Mouse (Mus musculus) erythroid progenitor cell, adult 5-6 weeks (primary cell): ENCODE results near the gene Vps11. TPM values are rescaled to one million over a fixed set of nuclear protein-coding genes. Genes with fewer than 3 reads are reported as not detected.
A peak's percentile ranks its signal among the peaks of the same experiment; 100 is the strongest.
"Not testable (repeated sequence)": the region's sequence is repeated elsewhere in the genome, so short reads cannot be mapped to it uniquely, and the experiment has no call there.

Source experiments
- ATAC-seq: replicated peaks from 2 replicates; pipeline ENCODE4 v1.8.0; 2016; ENCODE audit warnings: moderate number of reproducible peaks, mild to moderate bottlenecking, moderate TSS enrichment, inconsistent platforms; ENCODE audit not compliant: poor library complexity, low FRiP score, severe bottlenecking
- total RNA-seq, 2 experiments: library from RNA; stranded (forward) in 1 of 2; stranded (reverse) in 1 of 2; fragments of 150-400 nt in 1 of 2; fragments of 186-747, 209-891 nt in 1 of 2; gene quantifications; 2 replicates each; pipeline versions ENCODE4 v1.2.3 to v1.2.4; 2015 to 2017; ENCODE audit warnings: low replicate concordance in 2 of 2

Vps11 gene
- total RNA-seq, 2 experiments from 2014 or later = 6.7 to 15.7 TPM

DNA sequence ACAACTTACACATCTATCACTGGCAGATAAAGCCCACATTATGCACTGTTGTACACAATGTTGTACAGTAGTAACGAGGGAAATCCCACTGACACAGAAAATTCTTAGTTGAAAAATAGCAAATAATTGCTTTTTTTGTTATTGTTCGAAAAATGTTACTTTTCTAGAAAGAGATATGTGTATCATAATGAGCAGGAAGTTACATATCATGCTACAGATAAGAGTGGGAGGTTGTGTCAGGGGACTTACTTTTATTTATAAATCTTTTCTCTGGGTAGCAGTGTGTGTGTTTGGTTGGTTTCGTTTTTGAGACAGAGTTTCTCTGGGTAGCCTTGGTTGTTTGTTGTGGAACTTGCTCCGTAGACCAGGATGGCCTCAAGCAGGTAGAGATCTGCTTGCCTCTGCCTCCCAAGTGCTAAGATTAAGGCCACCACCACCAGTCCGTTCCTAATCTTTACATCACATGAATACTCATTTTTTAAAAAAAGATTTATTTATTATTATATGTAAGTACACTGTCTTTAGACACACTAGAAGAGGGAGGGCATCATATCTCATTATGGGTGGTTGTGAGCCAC lies 16.8 kb upstream of the Vps11 start:
- no peak for ATAC-seq

DNA sequence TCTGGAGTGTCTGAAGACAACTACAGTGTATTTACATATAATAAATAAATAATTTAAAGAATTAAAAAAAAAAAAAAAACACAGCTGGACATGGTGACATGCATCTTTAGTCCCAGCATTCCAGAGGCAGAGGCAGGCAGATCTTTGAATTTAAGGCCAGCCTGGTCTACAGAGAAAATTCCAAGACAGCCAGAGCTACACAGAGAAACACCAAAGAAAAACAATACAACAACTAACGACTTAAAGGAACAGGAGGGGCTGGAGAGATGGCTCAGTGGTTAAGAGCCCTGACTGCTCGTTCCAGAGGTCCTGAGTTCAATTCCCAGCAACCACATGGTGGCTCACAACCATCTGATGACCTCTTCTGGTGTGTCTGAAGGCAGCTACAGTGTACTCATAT lies 15.9 kb upstream of the Vps11 start:
- not testable (repeated sequence) for ATAC-seq

DNA sequence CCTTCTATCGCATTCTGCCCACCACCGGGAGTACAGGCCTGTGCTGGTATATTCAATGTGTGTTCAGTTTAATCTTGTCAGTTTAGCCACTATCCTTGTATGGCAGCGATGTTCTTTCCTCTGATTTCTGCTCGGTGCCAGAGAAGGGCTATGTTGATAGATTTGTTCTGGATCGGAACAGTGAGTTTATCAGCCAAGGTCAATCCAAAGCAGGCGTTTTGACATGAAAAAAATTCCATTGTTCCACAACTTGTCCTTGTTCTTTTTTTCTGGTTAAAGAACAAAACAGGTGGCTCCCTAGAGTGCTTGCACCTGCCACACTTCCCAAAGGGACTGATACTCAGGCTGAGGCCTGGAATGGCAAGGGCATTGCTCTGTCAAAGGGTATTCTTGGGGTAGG lies 14.7 kb upstream of the Vps11 start:
- ATAC-seq = no peak

DNA sequence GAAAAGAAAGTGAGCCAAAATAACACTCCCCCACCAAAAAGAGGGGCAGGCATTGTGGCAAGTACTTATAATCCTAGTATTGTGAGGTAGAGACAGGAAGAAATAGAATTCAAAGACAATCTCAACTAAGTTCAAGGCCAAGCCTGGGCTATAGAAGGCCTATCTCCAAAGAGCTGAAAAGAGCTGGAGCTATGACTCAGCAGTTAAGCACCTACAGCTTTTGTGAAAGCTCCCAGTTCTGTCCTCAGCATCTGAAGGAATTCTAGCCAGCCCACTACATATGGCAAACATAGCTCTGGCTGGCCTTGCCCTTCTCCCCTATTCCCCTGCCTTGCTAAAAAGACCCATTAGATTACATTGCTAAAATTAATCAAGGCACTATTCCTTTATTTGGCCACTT lies 11.9 kb upstream of the Vps11 start:
- peak; percentile 75 for ATAC-seq

DNA sequence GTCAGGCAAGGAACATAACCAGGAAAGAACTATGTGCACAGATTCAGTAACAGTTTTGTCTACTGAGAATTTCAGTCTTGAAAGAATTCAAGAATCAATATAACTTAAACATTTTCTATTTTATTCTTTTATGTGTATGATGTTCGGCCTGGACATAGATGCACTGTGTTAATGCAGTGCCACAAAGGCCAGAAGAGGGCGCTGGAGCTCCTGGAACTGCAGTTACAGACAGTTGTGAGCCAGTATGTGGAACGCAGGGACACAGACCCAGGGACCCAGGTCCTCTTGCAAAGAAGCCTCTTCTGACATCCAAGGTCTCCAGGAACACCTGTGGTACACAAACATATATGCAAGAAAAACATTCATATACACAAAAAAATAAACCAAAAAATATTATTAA lies 3.0 kb upstream of the Vps11 start:
- no peak for ATAC-seq

DNA sequence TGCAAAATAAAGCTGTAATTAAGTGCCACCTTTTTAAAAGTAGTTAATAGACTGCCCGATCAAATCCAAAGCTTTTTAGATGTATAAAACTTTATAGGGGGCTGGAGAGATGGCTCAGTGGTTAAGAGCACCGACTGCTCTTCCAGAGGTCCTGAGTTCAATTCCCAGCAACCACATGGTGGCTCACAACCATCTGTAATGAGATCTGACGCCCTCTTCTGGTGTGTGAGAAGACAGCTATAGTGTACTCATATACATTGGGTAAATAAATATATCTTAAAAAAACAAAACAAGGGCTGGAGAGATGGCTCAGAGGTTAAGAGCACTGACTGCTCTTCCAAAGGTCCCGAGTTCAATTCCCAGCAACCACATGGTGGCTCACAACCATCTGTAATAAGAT lies 461 bp upstream of the Vps11 start:
- not testable (repeated sequence) for ATAC-seq

DNA sequence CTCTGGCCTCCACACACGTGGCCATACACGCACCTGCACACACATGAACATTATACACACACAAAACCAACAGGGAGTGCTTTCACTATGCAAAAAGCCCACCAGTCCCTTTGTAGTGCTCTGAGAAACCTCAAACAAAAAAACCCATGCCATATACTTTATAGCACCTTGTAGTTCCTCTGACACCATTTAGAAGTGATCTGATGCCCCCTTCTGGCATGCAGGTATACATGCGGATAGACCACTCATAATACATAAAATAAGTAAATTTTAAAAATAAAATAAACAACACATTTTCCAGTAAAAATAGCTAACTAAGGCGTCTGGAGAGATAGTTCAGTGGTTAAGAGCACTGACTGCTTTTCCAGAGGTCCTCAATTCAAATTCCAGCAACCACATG lies 4.3 kb downstream of the Vps11 start:
- ATAC-seq = peak; percentile 60

DNA sequence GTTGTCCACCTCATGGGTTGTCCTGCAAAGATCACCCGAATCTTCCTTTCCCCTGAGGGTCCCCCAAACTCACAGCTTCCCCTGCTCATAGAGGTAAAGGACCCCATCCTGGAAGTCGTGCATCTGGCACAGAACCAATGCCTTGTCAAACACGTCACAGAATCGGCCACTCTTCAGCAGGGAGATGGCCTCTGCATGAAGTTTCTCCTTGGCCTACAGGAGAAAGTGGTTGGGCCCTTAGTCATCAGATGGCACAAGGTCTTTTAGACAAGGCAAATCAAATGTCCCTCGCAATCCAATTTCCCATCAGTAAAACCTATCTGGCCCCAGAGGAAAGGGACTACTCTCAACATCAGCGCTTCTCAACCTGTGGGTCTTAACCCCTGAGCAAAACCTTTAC lies 8.3 kb downstream of the Vps11 start:
- ATAC-seq = no peak

DNA sequence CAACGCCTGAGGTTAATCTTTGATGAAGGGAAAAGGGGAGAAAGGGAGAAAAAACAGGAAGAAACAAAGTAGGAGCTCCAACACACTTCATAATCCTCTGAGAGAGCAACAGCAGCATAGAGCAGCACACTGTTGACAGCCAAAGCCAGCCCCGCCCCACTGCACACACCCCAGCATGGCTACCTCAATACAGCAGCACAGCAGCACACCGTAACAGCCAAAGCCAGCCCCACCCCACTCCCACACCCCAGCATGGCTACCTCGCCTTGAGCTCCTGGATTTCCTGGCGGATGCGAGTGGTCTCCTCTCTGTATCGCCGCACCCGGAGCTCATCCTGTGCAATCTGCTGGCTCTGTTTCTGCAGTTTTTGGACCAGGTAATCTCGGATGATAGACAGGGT lies 9.1 kb downstream of the Vps11 start:
- ATAC-seq = peak; percentile 59

DNA sequence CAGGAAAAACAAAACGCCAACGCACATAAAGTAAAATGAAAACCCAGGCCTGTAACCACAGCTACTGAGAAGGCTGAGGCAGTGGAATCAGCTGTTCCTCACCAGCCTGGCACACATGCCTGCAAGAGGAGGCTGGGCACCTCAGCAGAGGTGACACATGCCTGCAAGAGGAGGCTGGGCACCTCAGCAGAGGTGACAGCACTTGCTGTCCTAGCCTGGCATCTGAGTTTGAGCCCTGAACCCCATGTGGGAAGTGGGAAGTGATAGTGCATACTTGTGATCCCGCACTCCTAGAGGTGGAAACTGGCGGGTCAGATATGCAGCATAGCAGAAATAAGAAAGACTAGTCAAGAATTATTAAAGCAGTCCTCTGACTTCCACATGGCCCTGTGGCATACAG lies 10.1 kb downstream of the Vps11 start:
- no peak for ATAC-seq

DNA sequence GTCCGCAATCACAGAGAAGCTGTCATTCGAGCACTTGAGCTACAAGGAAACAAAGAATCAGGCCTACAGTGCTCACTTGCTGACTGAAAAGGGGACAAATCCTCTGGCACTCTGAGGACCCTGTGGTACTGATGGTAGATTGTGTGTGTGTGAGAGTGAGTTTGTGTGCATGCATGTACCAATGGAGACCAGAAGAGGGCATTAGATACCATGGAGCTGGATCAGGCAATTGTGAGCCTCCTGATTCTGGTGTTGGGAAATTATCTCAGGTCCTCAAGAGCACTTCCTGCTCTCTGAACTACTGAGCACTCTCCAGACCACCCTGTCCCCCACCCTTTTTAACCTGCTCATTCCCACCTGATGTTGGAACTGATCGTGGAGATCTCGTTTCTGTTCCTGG lies 12.9 kb downstream of the Vps11 start:
- no peak for ATAC-seq

DNA sequence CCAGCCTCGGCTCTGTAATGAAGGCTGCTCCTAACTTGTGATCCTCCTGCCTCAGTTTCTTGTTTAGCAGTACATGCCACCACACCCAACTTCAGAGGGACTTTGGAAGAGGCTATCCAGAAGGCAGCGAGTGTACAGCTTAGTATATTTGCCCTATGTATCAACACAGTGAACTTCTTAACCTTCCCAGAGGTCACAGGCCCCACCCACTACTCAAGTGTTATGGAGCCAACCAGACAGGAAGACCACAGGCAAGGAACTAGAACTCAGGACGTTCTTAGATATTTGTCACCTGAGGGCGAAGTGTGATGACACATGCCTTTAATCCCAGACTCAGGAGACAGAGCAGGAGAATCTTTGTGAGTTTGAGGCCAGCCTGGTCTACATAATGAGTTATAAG lies 13.8 kb downstream of the Vps11 start:
- no peak for ATAC-seq

DNA sequence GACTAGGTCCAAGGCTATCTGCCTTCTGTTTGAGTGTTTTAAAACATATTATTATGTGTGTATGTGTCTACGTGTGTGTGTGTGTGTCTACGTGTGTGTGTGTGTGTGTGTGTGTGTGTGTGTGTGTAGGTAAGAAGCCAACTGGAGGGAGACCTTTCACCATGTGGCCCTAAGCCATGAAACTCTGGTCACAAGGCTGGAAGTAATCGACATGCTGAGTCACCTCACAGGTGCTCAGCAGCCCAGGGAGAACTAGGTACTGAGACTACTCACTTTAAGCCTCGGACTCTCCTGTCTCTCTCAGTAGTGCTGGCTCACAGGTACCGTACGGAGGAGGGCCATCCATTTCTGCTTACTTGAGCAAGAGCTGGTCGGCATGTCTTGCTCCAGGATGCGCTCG lies 14.3 kb downstream of the Vps11 start:
- no peak for ATAC-seq

DNA sequence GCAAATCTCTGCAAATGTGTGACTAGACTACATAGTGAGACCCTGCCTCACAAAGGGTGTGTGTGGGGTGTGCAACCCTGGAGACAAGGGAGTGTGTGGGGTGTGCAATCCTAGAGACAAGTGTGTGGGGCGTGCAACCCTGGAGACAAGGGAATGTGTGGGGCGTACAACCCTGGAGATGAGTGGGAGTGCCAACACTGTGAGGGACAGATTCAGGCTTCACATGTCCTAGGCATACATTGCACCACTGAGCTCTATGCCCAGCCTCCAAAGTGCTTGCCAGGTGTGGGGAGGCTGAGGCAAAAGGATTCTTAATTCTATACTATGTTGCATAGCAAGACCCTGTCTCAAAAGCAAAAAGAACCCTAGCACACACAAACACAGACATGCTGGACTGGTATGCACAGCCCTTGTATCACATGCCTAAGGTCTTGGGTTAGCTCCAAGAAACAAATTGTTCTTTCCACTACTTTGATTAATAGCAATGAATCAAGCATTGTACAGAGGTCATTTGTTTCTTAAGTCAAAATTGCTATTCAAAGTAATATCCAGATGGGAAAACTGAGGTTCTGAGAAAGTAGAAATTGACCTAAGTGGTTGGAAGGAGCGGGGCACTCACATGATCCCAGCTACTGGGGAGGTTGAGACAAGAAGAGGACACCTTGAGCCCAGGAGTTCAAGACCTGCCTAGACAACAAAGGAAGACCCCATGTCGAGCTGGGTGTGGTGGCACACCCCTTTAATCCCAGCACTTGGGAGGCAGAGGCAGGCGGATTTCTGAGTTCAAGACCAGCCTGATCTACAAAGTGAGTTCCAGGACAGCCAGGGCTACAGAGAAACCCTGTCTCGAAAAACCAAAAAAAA lies 15.7 kb downstream of the Vps11 start:
- no peak for ATAC-seq

DNA sequence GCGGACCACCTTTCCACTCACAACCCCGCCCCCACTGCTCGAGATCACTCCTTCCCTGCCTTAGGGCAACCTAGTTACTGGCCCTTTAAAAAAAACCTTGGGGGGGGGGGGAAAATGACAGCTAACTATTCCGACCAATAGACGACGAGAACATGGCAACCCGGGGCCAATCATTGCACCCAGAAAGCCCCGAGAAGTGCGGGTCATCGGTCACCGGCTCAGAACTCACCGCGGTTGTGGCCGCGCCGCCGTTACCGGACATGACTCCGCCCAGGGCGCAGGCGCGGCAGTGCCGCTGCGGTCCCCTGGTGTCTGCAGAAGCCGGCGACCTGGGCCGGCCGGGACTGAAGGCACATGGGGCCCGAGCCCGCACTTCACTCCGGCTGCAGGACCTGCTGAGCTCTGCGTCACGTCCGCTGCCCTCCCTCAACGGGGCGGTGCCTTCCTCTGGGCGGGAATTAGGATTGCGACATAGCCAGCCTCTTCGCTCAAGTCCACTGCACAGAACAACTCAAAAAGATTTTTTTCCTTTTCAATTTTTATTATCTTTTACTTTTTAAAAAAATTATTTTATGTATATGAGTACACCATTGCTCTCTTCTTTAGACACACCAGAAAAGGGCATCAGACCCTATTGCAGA lies 17.6 kb downstream of the Vps11 start, which contains the start of gene Hmbs:
Gene Hmbs (minus strand): TSS at position 448 of the 641 bp plus-strand sequence.
- peak; percentile 67 for ATAC-seq

DNA sequence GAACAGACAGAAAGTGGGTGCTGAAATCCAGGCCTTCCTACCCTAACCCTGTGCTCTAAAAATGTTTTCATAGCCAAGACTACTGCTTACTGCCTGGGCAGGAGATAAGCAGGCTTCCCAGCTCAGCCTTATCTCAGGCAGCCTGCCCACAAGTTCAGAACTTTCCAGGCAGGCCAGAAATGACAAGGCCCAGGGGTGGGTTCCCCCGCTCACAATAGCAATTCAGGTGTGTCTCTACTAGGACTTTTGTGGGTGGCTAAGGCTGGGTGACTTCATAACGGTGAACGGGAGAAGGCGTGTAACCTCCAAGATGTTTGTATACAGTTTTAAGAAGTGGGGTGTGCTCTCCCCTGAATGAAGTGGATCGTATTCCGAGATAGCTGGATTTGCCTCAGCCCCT lies 18.2 kb downstream of the Vps11 start:
- ATAC-seq = peak; percentile 64

DNA sequence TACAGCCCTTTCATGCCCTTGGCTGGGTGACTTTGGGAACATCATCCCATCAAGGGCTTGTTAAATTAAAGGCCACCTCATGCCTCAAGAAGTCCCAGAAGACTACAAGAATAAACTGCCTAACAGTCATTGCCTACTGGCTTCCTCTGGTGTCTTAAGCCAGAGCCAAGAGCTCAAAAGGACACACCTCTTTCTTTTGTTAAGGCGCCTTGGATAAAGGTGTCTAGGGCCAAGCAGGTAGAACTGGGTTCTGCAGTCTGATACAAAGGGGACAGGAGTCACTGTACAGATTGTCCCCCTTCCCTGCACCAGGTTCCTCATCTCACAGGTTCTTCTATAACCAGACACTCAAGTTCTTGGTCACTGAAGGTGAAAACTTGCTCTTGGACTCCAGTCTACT lies 18.9 kb downstream of the Vps11 start:
- peak; percentile 3; the same call in 1 of the 2 replicates for ATAC-seq

DNA sequence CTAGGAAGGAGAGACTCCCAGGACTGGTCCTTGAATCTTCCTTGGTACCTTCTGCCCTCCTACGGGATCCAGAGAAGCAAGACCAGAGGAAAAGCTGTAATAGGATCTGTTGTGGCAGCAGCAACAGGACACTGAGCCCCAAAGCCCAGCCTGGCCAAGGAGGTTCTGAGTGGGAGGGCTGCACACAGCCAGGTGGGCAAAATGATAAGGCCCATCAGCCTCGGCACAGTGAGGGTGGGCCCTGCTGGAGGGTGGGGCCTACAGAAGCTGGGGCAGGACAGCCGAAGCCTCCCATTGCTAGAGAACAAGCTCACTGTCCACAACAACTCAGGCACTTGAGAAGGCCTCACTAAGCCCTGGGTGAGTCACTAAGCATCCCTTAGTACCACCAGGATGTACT lies 19.3 kb downstream of the Vps11 start:
- ATAC-seq = peak; percentile 71

DNA sequence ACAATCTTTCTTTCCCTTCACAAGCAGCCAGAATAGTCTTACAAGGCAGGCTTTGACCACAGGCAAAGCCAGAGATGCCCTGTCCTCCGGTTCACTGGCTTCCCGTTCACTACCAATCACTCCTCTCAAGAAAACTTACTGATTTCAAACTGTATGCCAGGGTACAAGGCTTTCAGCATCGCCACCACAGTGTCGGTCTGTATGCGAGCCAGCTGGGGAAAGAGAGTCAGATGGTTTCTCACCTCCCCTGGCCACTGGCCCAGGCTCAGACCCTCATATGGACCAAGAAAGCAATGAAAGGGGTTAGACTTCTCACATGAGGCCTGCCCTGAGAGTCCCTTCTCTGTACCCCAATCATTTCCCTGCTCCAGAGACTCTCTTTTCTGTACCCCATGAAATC lies 20.0 kb downstream of the Vps11 start:
- ATAC-seq = no peak

DNA sequence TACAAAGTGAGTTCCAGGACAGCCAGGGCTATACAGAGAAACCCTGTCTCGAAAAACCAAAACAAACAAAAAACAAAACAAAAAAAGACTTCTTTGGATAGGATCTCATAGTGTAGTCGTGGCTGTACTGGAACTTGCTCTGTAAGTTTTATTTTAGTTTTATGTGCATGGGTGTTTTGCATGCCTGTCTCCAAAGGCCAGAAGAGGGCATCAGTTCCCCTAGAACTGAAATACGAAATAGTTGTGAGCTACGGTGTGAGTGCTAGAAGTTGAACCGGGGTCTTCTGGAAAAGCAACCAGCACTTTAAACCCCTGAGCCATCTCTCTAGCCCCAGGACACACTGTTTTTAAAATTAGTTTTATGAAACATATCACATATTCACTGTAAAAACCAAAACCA lies 22.9 kb downstream of the Vps11 start:
- ATAC-seq = no peak
